Comparison of ENCODE assay signal across 8 mouse cellular contexts in genomic region chr10:21158111-21158917, GRCm38 (mm10). TPM values are rescaled to one million over a fixed set of nuclear protein-coding genes. Genes with fewer than 3 reads are reported as not detected.
DNase-seq lines count a peak whose midpoint lies in the region; ATAC-seq and TF ChIP-seq lines count a peak whose summit lies in the region.

No protein-coding gene starts in this region.

- no peaks in the 10 kb centered on the region for H3K79me3 ChIP-seq in C2C12 (ENCODE audit: low read depth)

- ATAC-seq in lung, postnatal 0 days = no peak

- H3K4me3 ChIP-seq in C2C12 (ENCODE audit: insufficient read depth, poor library complexity, severe bottlenecking) = no peak overlapping the region
- peak overlapping the region; percentile 55 for H3K4me3 ChIP-seq in lung, postnatal 0 days (ENCODE audit: low read depth, low read length)

- no peaks in the 10 kb centered on the region for H3K36me3 ChIP-seq in C2C12 (ENCODE audit: control insufficient read depth, insufficient read depth)
- H3K36me3 ChIP-seq in lung, postnatal 0 days (ENCODE audit: insufficient read depth, low read length) = no peaks in the 10 kb centered on the region

- H3K27ac ChIP-seq in lung, postnatal 0 days (ENCODE audit: low read length) = no peak overlapping the region

- no peak overlapping the region for H3ac ChIP-seq in C2C12 (ENCODE audit: control insufficient read depth, insufficient read length, low read depth)

- no peaks in the 10 kb centered on the region for H3K9me3 ChIP-seq in lung, postnatal 0 days (ENCODE audit: low read length)

- peaks cover 3% of the 10 kb centered on the region; the same call in 1 of the 2 replicates for H3K4me1 ChIP-seq in lung, postnatal 0 days (ENCODE audit: insufficient read depth, low read depth, low read length)

- peak overlapping the region; percentile 98 for H3K4me2 ChIP-seq in lung, postnatal 0 days (replicated peaks; ENCODE audit: low read depth, low read length)

- 4% methylated on average over 19 of the region's 19 CpGs for WGBS in lung, postnatal 0 days

- H3K27me3 ChIP-seq in C2C12 (ENCODE audit: control insufficient read depth, insufficient read depth, insufficient read length) = peaks cover 6% of the 10 kb centered on the region
- peaks cover 12% of the 10 kb centered on the region for H3K27me3 ChIP-seq in lung, postnatal 0 days (replicated peaks; ENCODE audit: insufficient read depth, low read length)

- DNase-seq in ES-CJ7 (ENCODE audit: low read depth, low spot score) = peak; percentile 69
- peak; percentile 29 for DNase-seq in cerebellum, adult 8-10 months
- DNase-seq in forelimb bud, embryonic 11.5 days (ENCODE audit: low read depth, low spot score) = peak; percentile 56
- peak; percentile 32 for DNase-seq in kidney, adult 9 months
- peak; percentile 52 for DNase-seq in lung, postnatal 0 days (ENCODE audit: low spot score)
- DNase-seq in right cerebral cortex, postnatal 10 days (ENCODE audit: low spot score in 2 of 2) = peak; percentile 37 to 60
- no peak for DNase-seq in urinary bladder, adult 2 months (ENCODE audit: low spot score)

- TF ChIP-seq CTCF in C2C12 (IDR thresholded peaks at IDR 0.05; ENCODE audit: control insufficient read depth, insufficient read depth, insufficient read length) = peak; percentile 3
- TF ChIP-seq CTCF in lung, postnatal 0 days (IDR thresholded peaks at IDR 0.05) = peak; percentile 66

- H3K9ac ChIP-seq in lung, postnatal 0 days (replicated peaks; ENCODE audit: low read depth) = no peak overlapping the region

- H3K79me2 ChIP-seq in C2C12 (ENCODE audit: control insufficient read depth, insufficient read depth) = no peaks in the 10 kb centered on the region

- no peak for TF ChIP-seq EP300 in lung, postnatal 0 days (IDR thresholded peaks at IDR 0.05)

TF ChIP-seq in C2C12, 6 proteins besides CTCF, POLR2A, EP300 and RAD21:
- TF ChIP-seq CEBPB (IDR thresholded peaks at IDR 0.05; ENCODE audit: low read depth) (no peak), USF1 (IDR thresholded peaks at IDR 0.05; ENCODE audit: low read depth) (no peak), FOSL1 (IDR thresholded peaks at IDR 0.05; ENCODE audit: insufficient read depth, low read length, poor library complexity, severe bottlenecking) (no peak), MYOG (IDR thresholded peaks at IDR 0.05; ENCODE audit: control insufficient read depth, extremely low read depth, insufficient read length) (no peak), MAX (IDR thresholded peaks at IDR 0.05) (no peak), MYOD1 (IDR thresholded peaks at IDR 0.05; ENCODE audit: control insufficient read depth, insufficient read length, low read depth) (no peak)

RNA-seq across cellular contexts. Expression of gene Myb, which starts 2.5 kb away (rescaled TPM):
- polyA plus RNA-seq in C2C12 (2012; fragmentation: generic; extraction: Trizol) = 0.47 TPM
- 5.2 and 5.5 TPM in 2 replicates for polyA plus RNA-seq in lung, postnatal 0 days (2015; fragmentation: Nextera tagmentation; extraction: Ambion mirVana)
- 0.27 and 0.30 TPM in 2 replicates for polyA plus RNA-seq in urinary bladder, adult 2 months (2012; rRNA removed)
